Mouse (Mus musculus) olfactory bulb, adult 2 months (tissue): ENCODE data around the gene Tmem9b.

ENCODE experiments used
- CTCF ChIP-seq: fragments of 200-500 bp; IDR thresholded peaks from 2 replicates; pipeline ENCODE4 v1.5.1; 2012; ENCODE audit warnings: low read depth, mild to moderate bottlenecking, low read length, moderate library complexity; ENCODE audit not compliant: insufficient read depth
- POLR2A ChIP-seq: fragments of 200-500 bp; IDR thresholded peaks from 2 replicates; pipeline ENCODE4 v1.6.1; 2012; ENCODE audit warnings: mild to moderate bottlenecking, low read depth, low read length, moderate library complexity; ENCODE audit not compliant: insufficient read depth

GRCm38 (mm10) chr7:109790818-109791217 lies 38.1 kb upstream of the Tmem9b start:
- TF ChIP-seq POLR2A = no peak
- no peak for TF ChIP-seq CTCF
